Mouse (Mus musculus) left cerebral cortex, postnatal 25 days (tissue): ENCODE data around the gene Hbq1b. TPM values are rescaled to one million over a fixed set of nuclear protein-coding genes. Genes with fewer than 3 reads are reported as not detected.

Source experiments
- DNase-seq, 2 experiments: peaks; one replicate each; pipeline ENCODE4 v3.0.0; 2022; ENCODE audit warnings: low spot score in 2 of 2, mixed read lengths in 1 of 2
- intact Hi-C: fragments of 180-260 bp; cut with DNase I; formaldehyde crosslinking; loops from one replicate; pipeline ENCODE4 v1.15.1; 2025
- total RNA-seq, 2 experiments: library from RNA; stranded (reverse); gene quantifications; 2 replicates each; pipeline ENCODE4 v1.2.3; 2021

Gene Hbq1b
- total RNA-seq: under 1 TPM in 1 of 2 experiments, not detected in 1; 0.73 TPM

- intact Hi-C loops: loop anchor here (2.0 to 5.0 kb wide), 2 partner anchors 35 to 104 kb away; no protein-coding TSS in a partner anchor
- DNase-seq: peak; percentile 80 to 81
Observed at GRCm38 (mm10) chr11:32286695-32287492, at the start of gene Hbq1b. Gene Hbq1b, plus strand, starts transcription at chr11:32286965.

GRCm38 (mm10) chr11:32237411-32237795 lies 49.4 kb upstream of the Hbq1b start:
- intact Hi-C loops: loop anchor here (10.0 kb wide), 1 partner anchor 563 kb away; the partner anchor contains the start of gene Bod1
- DNase-seq: no peak

GRCm38 (mm10) chr11:32238093-32238860 lies 48.5 kb upstream of the Hbq1b start:
- peak; percentile 73 to 86 for DNase-seq

GRCm38 (mm10) chr11:32241391-32241790 lies 45.4 kb upstream of the Hbq1b start:
- intact Hi-C loops: no loop called here

More at GRCm38 (mm10) chr11:32238093-32238860, 48.5 kb upstream of the Hbq1b start:
- intact Hi-C loops: loop anchor here (1.0 to 10.0 kb wide), 3 partner anchors 21 to 563 kb away; partner anchors contain the start of gene Bod1

GRCm38 (mm10) chr11:32242209-32242608 lies 44.6 kb upstream of the Hbq1b start:
- no peak for DNase-seq
- intact Hi-C loops: no loop called here

More at GRCm38 (mm10) chr11:32241391-32241790, 45.4 kb upstream of the Hbq1b start:
- DNase-seq: no peak

- intact Hi-C loops: no loop called here
- peak in 1 of 2 experiments; percentile 85 for DNase-seq
Observed at GRCm38 (mm10) chr11:32243205-32243955, 43.4 kb upstream of the Hbq1b start.

GRCm38 (mm10) chr11:32244064-32244463 lies 42.7 kb upstream of the Hbq1b start:
- intact Hi-C loops: no loop called here
- DNase-seq: no peak

- intact Hi-C loops: no loop called here
- DNase-seq: no peak
Observed at GRCm38 (mm10) chr11:32244617-32245016, 42.1 kb upstream of the Hbq1b start.

- intact Hi-C loops: no loop called here
- DNase-seq: no peak
Observed at GRCm38 (mm10) chr11:32245614-32246013, 41.2 kb upstream of the Hbq1b start.

GRCm38 (mm10) chr11:32247068-32247467 lies 39.7 kb upstream of the Hbq1b start:
- intact Hi-C loops: no loop called here

GRCm38 (mm10) chr11:32248350-32248749 lies 38.4 kb upstream of the Hbq1b start:
- intact Hi-C loops: no loop called here
- DNase-seq: no peak

More at GRCm38 (mm10) chr11:32247068-32247467, 39.7 kb upstream of the Hbq1b start:
- DNase-seq: no peak

GRCm38 (mm10) chr11:32250880-32251763 lies 35.6 kb upstream of the Hbq1b start:
- no peak for DNase-seq
- intact Hi-C loops: no loop called here

GRCm38 (mm10) chr11:32253121-32253520 lies 33.6 kb upstream of the Hbq1b start:
- intact Hi-C loops: no loop called here

GRCm38 (mm10) chr11:32256146-32256545 lies 30.6 kb upstream of the Hbq1b start:
- intact Hi-C loops: no loop called here
- DNase-seq: no peak

More at GRCm38 (mm10) chr11:32253121-32253520, 33.6 kb upstream of the Hbq1b start:
- no peak for DNase-seq

- intact Hi-C loops: no loop called here
- DNase-seq: no peak
Observed at GRCm38 (mm10) chr11:32256566-32256965, 30.2 kb upstream of the Hbq1b start.

GRCm38 (mm10) chr11:32262674-32263415 lies 23.9 kb upstream of the Hbq1b start:
- no peak for DNase-seq
- intact Hi-C loops: no loop called here

- intact Hi-C loops: no loop called here
- no peak for DNase-seq
Observed at GRCm38 (mm10) chr11:32265117-32265738, 21.5 kb upstream of the Hbq1b start.

GRCm38 (mm10) chr11:32266194-32266593 lies 20.6 kb upstream of the Hbq1b start:
- intact Hi-C loops: no loop called here
- DNase-seq: no peak
